Mouse (Mus musculus): ENCODE data around the gene Pde4d. TPM values are rescaled to one million over a fixed set of nuclear protein-coding genes. Genes with fewer than 3 reads are reported as not detected.

Pde4d gene
- polyA plus RNA-seq, 1 experiment from 2014 or later = 13.6 TPM

DNA sequence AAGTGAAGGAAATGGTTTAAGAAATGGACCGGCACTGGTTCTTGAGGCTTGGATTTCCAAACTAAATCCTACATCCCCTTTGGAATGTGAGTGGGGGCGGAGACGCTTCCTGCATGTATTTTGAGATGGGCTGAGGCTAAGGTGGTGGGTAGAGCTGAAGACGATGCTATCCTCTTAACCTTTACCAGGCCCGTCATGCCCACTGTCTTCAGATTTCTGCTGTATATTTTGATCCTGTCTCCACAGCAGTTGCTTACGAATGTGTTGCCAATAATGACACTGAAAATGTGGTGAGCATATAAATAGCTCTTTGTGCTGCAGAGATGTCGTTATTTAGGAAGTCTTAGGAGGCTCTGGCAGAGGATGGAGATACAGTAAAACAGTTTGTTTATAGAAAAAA lies 904.3 kb downstream of the Pde4d start:
- Histone ChIP-seq H3K4me1 (ENCODE audit: control insufficient read depth, insufficient read depth, low read length) (no peaks in the 10 kb centered on the region), H3K36me3 (ENCODE audit: control insufficient read depth, insufficient read depth, low read length) (no peaks in the 10 kb centered on the region), H3K4me2 (ENCODE audit: low read depth, low read length) (no peak overlapping the region), H3K4me3 (ENCODE audit: low read depth, low read length) (no peak overlapping the region), H3K27me3 (replicated peaks; ENCODE audit: control insufficient read depth, insufficient read depth, low read length) (no peaks in the 10 kb centered on the region), H3K9me3 (ENCODE audit: control insufficient read depth, low read length) (no peaks in the 10 kb centered on the region), H3K9ac (ENCODE audit: low read depth, low read length) (no peak overlapping the region), H3K27ac (replicated peaks; ENCODE audit: low read depth, low read length) (no peak overlapping the region)
- no peak for DNase-seq (ENCODE audit: low spot score)
- WGBS = 72% methylated on average over 7 of the region's 7 CpGs
- no peak for ATAC-seq (ENCODE audit: low read depth)

DNA sequence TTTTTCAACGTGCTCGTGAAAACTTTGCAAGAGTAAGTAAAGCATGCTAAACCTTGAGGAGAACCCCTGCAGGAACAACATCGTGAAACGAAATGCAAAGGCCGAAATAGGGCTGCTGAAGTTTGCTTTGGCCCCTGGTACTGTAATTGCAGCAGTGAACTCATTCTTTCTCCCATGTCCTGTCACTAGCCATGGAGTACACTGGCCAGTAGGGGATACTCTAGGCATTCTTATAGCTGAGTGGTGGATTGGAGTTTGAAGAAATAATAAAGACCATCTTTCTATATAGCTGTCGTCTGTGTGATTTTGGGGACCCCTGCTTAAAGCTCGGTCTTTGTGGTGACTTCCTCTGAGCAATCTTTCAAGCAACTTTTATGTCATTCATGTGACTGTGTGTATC lies 906.5 kb downstream of the Pde4d start:
- no peak overlapping the region for H3K27ac ChIP-seq (replicated peaks; ENCODE audit: low read depth, low read length)
- no peak overlapping the region for H3K4me2 ChIP-seq (ENCODE audit: low read depth, low read length)
- no peaks in the 10 kb centered on the region for H3K4me1 ChIP-seq (ENCODE audit: control insufficient read depth, insufficient read depth, low read length)
- H3K36me3 ChIP-seq (ENCODE audit: control insufficient read depth, insufficient read depth, low read length) = no peaks in the 10 kb centered on the region
- no peak for DNase-seq (ENCODE audit: low spot score)
- no peaks in the 10 kb centered on the region for H3K27me3 ChIP-seq (replicated peaks; ENCODE audit: control insufficient read depth, insufficient read depth, low read length)
- 81% methylated on average over 7 of the region's 7 CpGs for WGBS
- no peak overlapping the region for H3K9ac ChIP-seq (ENCODE audit: low read depth, low read length)
- ATAC-seq (ENCODE audit: low read depth) = no peak
- no peaks in the 10 kb centered on the region for H3K9me3 ChIP-seq (ENCODE audit: control insufficient read depth, low read length)
- no peak overlapping the region for H3K4me3 ChIP-seq (ENCODE audit: low read depth, low read length)

DNA sequence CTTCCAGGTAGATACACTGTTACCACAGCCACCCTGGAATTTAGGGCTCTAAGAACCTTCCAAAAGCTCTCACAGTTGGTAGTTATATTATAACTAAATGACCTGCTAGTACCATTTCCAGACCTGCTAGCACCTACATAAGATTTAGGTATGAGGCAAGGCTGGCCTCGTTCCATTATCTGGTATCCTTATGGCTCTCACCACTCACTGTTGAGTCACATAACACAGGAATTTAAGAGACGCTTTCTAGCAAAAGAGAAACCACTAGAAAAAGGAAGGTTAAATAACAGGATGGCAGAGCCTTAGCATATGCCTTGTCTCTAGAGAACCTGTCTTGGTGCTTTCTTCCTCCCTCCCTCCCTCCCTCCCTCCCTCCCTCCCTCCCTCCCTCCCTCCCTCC lies 910.2 kb downstream of the Pde4d start:
- WGBS = 89% methylated on average over 2 of the region's 2 CpGs
- H3K9me3 ChIP-seq (ENCODE audit: control insufficient read depth, low read length) = no peaks in the 10 kb centered on the region
- H3K4me3 ChIP-seq (ENCODE audit: low read depth, low read length) = no peak overlapping the region
- no peaks in the 10 kb centered on the region for H3K4me1 ChIP-seq (ENCODE audit: control insufficient read depth, insufficient read depth, low read length)
- no peak overlapping the region for H3K9ac ChIP-seq (ENCODE audit: low read depth, low read length)
- no peaks in the 10 kb centered on the region for H3K36me3 ChIP-seq (ENCODE audit: control insufficient read depth, insufficient read depth, low read length)
- no peaks in the 10 kb centered on the region for H3K27me3 ChIP-seq (replicated peaks; ENCODE audit: control insufficient read depth, insufficient read depth, low read length)
- H3K27ac ChIP-seq (replicated peaks; ENCODE audit: low read depth, low read length) = no peak overlapping the region
- DNase-seq (ENCODE audit: low spot score) (no peak), ATAC-seq (ENCODE audit: low read depth) (no peak)
- H3K4me2 ChIP-seq (ENCODE audit: low read depth, low read length) = no peak overlapping the region

DNA sequence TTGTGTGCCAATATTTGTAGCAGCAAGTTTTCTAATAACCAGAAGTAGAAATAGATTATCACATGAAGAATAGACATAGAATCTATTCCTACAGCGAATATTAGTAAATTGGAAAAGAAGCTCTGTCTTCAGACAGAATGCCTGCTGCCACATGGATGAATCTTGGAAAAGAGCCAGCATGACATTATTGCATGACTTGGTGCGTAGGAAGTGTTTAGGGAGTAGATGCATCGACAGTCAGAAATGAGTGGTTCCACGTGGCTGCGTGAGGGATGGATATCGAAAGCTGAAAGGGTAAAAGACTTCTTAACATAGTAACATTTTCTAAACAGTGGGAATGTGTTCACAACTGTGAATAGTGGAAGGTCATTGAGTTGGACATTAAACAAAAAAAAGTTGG lies 912.6 kb downstream of the Pde4d start:
- 55% methylated on average over 6 of the region's 6 CpGs for WGBS
- no peaks in the 10 kb centered on the region for H3K4me1 ChIP-seq (ENCODE audit: control insufficient read depth, insufficient read depth, low read length)
- no peak overlapping the region for H3K9ac ChIP-seq (ENCODE audit: low read depth, low read length)
- ATAC-seq (ENCODE audit: low read depth) = no peak
- no peak overlapping the region for H3K4me2 ChIP-seq (ENCODE audit: low read depth, low read length)
- no peak for DNase-seq (ENCODE audit: low spot score)
- no peaks in the 10 kb centered on the region for H3K9me3 ChIP-seq (ENCODE audit: control insufficient read depth, low read length)
- no peaks in the 10 kb centered on the region for H3K36me3 ChIP-seq (ENCODE audit: control insufficient read depth, insufficient read depth, low read length)
- H3K4me3 ChIP-seq (ENCODE audit: low read depth, low read length) = no peak overlapping the region
- H3K27me3 ChIP-seq (replicated peaks; ENCODE audit: control insufficient read depth, insufficient read depth, low read length) = no peaks in the 10 kb centered on the region
- H3K27ac ChIP-seq (replicated peaks; ENCODE audit: low read depth, low read length) = no peak overlapping the region

DNA sequence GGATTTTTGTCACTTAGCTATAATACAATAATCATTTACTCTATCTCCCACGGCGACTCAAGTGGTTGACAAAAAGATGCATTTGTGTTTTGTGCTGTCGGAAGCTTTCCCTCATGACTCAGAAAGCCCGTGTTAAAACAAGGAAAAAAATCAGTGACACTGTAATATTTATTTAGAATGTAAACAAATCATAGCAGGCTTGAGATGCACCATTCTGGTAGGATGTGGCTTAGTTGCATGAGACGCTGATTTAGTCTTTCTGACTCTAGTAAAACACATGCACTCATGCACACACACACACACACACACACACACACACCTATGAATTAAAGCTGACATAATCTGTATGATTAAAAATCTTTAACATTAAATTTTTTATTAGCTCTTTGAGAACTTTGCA lies 924.7 kb downstream of the Pde4d start:
- Histone ChIP-seq H3K4me3 (ENCODE audit: low read depth, low read length) (no peak overlapping the region), H3K27me3 (replicated peaks; ENCODE audit: control insufficient read depth, insufficient read depth, low read length) (no peaks in the 10 kb centered on the region), H3K9me3 (ENCODE audit: control insufficient read depth, low read length) (no peaks in the 10 kb centered on the region), H3K36me3 (ENCODE audit: control insufficient read depth, insufficient read depth, low read length) (no peaks in the 10 kb centered on the region), H3K27ac (replicated peaks; ENCODE audit: low read depth, low read length) (no peak overlapping the region), H3K9ac (ENCODE audit: low read depth, low read length) (no peak overlapping the region), H3K4me1 (ENCODE audit: control insufficient read depth, insufficient read depth, low read length) (peaks cover 3% of the 10 kb centered on the region; the same call in 1 of the 2 replicates), H3K4me2 (ENCODE audit: low read depth, low read length) (no peak overlapping the region)
- WGBS = 82% methylated on average over 5 of the region's 5 CpGs
- no peak for ATAC-seq (ENCODE audit: low read depth)
- DNase-seq (ENCODE audit: low spot score) = no peak

DNA sequence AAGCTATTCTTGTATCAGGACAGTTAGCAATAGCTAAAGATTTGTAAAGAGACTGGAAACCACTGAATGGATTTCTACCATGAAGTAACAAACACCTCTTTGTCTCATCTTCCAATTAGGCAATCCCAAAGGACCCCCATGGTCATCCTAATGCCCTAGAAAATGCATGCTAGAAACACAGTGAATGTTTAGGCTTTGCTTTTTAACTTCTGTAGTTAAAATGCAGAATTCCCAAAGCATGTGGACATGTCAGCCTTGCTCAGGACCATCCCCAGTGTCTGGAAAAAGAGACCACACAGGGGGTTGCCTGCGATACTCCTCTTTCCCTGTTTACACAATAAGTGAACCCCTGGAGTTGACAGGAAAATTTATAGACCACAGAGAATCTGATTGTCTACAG lies 926.9 kb downstream of the Pde4d start:
- Histone ChIP-seq H3K4me1 (ENCODE audit: control insufficient read depth, insufficient read depth, low read length) (peaks cover 3% of the 10 kb centered on the region; the same call in 1 of the 2 replicates), H3K9me3 (ENCODE audit: control insufficient read depth, low read length) (no peaks in the 10 kb centered on the region), H3K27me3 (replicated peaks; ENCODE audit: control insufficient read depth, insufficient read depth, low read length) (no peaks in the 10 kb centered on the region), H3K4me2 (ENCODE audit: low read depth, low read length) (no peak overlapping the region), H3K36me3 (ENCODE audit: control insufficient read depth, insufficient read depth, low read length) (no peaks in the 10 kb centered on the region), H3K9ac (ENCODE audit: low read depth, low read length) (no peak overlapping the region), H3K4me3 (ENCODE audit: low read depth, low read length) (no peak overlapping the region), H3K27ac (replicated peaks; ENCODE audit: low read depth, low read length) (no peak overlapping the region)
- no peak for ATAC-seq (ENCODE audit: low read depth)
- 37% methylated on average over 1 of the region's 1 CpGs for WGBS
- no peak for DNase-seq (ENCODE audit: low spot score)

DNA sequence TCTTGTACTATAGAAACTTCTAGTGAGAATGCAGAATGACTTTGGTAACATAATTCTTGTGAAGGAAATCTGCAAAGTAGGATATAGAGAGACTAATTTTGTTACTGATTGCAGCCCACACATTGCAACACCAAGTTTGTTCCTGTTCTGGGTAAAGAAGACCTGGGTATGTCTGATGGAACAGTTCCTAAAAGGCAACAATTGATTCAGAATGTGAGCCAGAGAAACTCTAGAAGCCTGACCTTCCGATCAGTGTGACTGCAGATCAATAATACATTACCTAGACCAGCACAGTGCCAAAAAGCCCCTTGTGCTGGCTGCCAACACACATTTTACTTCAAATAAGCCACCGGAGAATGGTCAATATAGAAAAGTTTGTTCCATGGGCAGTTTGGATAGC lies 930.4 kb downstream of the Pde4d start:
- Histone ChIP-seq H3K36me3 (ENCODE audit: control insufficient read depth, insufficient read depth, low read length) (no peaks in the 10 kb centered on the region), H3K4me1 (ENCODE audit: control insufficient read depth, insufficient read depth, low read length) (peaks cover 3% of the 10 kb centered on the region; the same call in 1 of the 2 replicates), H3K9me3 (ENCODE audit: control insufficient read depth, low read length) (no peaks in the 10 kb centered on the region), H3K27ac (replicated peaks; ENCODE audit: low read depth, low read length) (no peak overlapping the region), H3K27me3 (replicated peaks; ENCODE audit: control insufficient read depth, insufficient read depth, low read length) (no peaks in the 10 kb centered on the region), H3K4me2 (ENCODE audit: low read depth, low read length) (no peak overlapping the region), H3K4me3 (ENCODE audit: low read depth, low read length) (no peak overlapping the region), H3K9ac (ENCODE audit: low read depth, low read length) (no peak overlapping the region)
- ATAC-seq (ENCODE audit: low read depth) = no peak
- no peak for DNase-seq (ENCODE audit: low spot score)
- WGBS = 88% methylated on average over 2 of the region's 2 CpGs

DNA sequence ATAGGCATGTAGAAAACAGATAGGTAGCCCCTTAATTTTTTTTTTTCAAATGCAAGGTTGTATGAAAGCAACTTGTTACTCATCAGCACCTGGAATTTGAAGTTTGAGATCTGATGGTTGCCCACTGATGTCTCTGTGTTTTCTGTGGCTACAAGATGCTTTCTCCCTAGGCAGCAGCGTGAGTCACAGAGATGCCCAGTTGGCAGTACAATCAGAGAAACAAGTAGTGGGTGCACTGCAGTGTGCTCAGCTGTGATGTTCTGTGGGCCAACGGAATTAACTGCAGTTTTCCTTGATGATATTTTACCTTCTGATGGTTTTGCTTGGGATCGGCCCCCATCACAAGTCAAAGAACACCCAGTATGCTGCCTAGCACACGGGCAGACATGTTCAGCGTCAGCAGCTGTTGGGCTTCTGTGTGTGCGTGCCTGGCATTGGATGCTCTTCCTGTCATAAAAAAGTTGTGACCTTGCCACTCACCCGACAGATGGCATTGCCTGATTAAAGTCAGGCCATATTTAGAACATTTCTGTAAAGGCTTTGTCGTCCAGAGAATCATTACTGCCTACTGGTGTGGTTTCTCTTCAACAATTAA lies 939.0 kb downstream of the Pde4d start:
- Histone ChIP-seq H3K27ac (replicated peaks; ENCODE audit: low read depth, low read length) (no peak overlapping the region), H3K9me3 (ENCODE audit: control insufficient read depth, low read length) (no peaks in the 10 kb centered on the region), H3K4me3 (ENCODE audit: low read depth, low read length) (no peak overlapping the region), H3K4me2 (ENCODE audit: low read depth, low read length) (no peak overlapping the region), H3K27me3 (replicated peaks; ENCODE audit: control insufficient read depth, insufficient read depth, low read length) (no peaks in the 10 kb centered on the region), H3K36me3 (ENCODE audit: control insufficient read depth, insufficient read depth, low read length) (no peaks in the 10 kb centered on the region), H3K4me1 (ENCODE audit: control insufficient read depth, insufficient read depth, low read length) (no peaks in the 10 kb centered on the region), H3K9ac (ENCODE audit: low read depth, low read length) (no peak overlapping the region)
- DNase-seq (ENCODE audit: low spot score) (no peak), ATAC-seq (ENCODE audit: low read depth) (no peak)
- 68% methylated on average over 8 of the region's 8 CpGs for WGBS

DNA sequence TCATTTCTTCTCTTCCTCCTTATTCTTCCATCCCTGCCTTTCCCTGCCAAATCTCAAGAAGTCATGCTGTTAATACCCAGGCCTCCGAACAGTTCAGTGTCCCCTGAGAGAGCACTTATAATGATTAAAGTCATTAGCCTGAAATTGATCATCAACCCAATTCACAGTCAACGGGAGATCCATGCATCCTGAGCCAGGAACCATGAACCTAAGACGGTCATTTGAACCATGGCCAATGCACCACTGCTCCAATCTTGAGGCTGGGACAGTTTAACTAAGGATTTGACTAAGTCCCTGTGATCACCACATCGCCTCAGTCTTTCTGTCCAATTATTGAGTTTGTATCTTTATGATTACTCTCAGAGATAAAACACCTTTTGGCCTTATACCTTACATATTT lies 952.6 kb downstream of the Pde4d start:
- DNase-seq (ENCODE audit: low spot score) = no peak
- Histone ChIP-seq H3K4me3 (ENCODE audit: low read depth, low read length) (no peak overlapping the region), H3K9ac (ENCODE audit: low read depth, low read length) (no peak overlapping the region), H3K9me3 (ENCODE audit: control insufficient read depth, low read length) (no peaks in the 10 kb centered on the region), H3K4me1 (ENCODE audit: control insufficient read depth, insufficient read depth, low read length) (no peaks in the 10 kb centered on the region), H3K27me3 (replicated peaks; ENCODE audit: control insufficient read depth, insufficient read depth, low read length) (no peaks in the 10 kb centered on the region), H3K4me2 (ENCODE audit: low read depth, low read length) (no peak overlapping the region), H3K36me3 (ENCODE audit: control insufficient read depth, insufficient read depth, low read length) (no peaks in the 10 kb centered on the region), H3K27ac (replicated peaks; ENCODE audit: low read depth, low read length) (no peak overlapping the region)
- ATAC-seq (ENCODE audit: low read depth) = no peak
- WGBS = 69% methylated on average over 4 of the region's 4 CpGs

All from embryonic facial prominence, embryonic 14.5 days (tissue).